Mouse (Mus musculus): ENCODE results near the gene Cacna1d.

The Cacna1d gene

DNA sequence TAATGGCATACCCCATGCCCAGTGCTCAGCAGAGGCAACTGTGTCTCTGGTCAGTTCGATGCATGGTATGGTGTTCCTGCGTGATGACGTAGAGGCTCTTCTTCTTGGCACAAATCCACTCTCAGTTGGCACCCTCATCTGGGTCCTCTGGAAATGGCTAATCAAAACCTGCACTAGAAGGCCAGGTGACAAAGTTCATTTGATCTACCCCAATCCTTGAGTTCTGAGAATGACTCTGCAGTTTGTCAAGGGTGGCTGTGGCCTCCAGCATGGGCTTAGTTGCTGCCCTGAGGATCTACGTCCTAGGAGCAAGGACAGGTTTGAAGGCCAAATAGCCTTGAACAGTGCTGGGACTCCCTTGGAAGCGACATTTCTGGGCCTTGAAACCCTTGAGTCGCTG lies 472.4 kb downstream of the Cacna1d start:
- no peak for DNase-seq (ENCODE audit: low read depth)

DNA sequence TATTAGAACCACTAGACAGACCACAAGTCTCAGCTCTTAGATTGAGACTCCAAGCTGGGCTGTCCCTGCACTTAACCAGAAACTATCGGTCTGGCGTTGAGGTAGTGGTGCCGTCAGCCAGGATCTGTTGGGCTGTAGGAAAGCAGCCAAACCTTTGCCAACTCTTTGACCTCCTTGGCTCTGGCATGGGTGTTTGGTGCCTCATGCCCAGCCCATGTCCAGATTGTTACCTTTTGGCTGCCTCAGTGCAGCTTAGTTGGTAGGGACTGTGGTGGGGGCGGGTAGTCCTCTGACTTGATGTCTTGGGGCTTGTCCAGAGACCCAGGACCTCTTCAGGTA lies 472.8 kb downstream of the Cacna1d start:
- DNase-seq (ENCODE audit: low read depth): no peak

DNA sequence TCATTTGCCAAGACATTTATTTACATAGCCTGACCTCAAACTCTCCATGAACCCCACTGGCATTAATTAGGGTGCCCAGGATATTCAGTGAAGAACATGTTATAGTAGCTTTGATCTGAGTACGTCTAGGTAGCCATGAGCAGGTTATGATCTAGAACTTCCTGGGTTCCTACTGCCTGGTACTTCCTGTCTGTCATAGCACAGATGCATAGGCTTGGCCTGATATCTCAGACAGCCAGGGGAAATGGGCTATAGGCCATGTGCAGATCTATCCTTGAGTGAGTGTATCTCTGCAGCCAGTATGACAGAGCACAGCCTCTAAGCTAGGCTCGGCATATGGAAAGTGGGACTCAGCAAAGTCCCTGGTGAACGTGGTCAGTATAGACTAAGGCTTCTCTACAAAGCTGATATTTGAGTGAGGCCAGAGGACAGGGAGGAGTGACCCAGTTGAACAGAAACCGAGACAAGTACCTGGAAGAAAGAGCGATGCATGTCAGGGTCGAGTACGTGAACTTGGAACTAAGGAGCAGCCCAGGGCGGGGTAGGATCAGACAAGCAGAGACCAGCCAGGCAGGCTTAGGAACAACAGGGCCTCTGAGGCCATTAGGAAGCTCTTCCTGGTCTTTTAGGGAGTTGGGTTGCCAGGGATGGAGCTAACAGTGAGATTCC lies 473.3 kb downstream of the Cacna1d start:
- DNase-seq (ENCODE audit: low read depth): peak; percentile 51

DNA sequence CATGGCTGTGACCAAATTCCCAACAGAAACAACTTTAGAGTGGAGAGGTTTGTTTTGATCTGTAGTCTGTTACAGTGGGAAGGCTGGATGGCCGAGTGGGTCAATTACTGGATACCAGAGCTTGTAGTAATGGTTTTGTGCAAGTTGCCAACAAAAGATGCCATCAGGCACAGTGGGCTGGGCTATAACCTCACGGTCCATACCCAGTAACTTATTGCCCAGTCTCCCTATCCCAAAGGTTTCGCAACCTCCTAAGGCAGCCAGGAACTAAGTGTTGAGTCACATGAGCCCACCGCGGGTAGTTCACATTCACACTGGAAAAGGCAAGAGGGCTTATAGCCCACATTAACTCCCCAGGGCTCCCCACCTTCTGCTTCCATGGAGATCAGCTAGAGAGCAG lies 474.6 kb downstream of the Cacna1d start:
- no peak for DNase-seq (ENCODE audit: low read depth)

DNA sequence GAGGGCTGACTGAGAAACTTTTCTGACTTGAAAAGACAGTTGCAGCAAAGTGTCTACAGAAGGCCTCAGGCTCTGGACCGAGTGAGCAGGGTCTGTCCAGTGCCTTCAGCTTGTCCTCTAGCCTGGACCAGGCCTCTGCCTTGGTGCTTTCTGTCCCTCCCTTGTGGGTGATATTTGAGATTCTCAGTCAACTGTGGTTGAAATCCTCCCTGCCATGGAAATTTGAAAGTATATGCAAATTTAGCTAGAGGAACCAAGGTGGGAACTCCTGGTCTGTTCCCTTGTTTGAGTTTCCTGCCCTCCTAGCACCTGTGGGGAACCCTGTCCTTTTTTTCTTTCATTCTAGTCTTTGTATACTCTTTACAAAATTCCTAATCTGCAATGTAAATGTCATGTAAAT lies 476.2 kb downstream of the Cacna1d start:
- no peak for DNase-seq (ENCODE audit: low read depth)

DNA sequence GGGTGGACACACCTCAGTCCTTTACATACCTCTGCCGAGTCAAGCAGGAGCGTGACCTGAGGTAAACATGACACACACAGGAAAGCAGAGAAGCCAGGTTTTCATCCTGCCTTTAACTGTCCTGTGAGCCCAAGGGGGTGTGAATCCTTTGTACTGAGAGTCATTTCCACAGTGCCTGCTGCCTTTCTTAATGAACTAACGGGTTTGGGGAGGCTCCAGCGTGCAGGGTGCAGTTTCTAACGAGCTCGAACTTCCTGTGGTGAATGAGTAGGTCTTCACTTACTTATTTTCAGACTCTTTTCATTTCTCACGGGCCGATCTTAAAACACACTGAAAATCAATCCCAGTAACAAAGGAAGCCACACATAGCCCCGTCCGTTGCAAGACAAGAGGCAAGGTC lies 476.8 kb downstream of the Cacna1d start:
- peak; percentile 72 for DNase-seq (ENCODE audit: low read depth)

DNA sequence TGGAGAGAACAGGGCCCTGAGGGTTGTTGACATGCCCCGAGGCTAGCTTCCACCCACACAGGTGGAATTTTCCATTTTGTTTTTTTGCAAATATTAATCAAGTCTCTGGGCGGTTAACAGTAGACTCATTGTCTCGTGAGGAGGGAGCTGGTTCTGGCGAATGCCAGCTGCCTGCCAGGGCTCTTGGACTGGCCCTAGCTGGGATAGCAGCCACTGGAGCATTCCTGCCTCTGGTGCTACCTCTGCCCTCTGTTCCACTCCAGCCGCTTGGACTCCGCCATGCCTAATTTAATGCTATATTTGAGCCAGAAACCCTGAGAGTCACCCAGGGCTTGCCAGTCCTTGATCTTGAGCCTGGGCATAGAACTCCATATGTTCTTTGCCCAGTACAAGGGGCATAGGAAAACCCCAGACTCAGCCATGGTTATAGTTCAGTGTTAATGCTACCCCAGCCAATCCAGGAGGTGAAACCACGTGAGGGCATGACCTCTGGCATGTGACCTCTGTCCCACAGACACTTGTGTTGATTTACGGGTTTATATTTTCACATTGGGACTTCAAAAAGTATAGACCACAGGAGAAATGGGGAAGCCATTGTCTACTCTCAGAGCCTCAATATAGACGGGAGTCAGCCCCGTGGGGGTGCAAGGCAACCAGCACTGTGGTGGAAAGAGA lies 479.2 kb downstream of the Cacna1d start:
- no peak for DNase-seq (ENCODE audit: low read depth)

DNA sequence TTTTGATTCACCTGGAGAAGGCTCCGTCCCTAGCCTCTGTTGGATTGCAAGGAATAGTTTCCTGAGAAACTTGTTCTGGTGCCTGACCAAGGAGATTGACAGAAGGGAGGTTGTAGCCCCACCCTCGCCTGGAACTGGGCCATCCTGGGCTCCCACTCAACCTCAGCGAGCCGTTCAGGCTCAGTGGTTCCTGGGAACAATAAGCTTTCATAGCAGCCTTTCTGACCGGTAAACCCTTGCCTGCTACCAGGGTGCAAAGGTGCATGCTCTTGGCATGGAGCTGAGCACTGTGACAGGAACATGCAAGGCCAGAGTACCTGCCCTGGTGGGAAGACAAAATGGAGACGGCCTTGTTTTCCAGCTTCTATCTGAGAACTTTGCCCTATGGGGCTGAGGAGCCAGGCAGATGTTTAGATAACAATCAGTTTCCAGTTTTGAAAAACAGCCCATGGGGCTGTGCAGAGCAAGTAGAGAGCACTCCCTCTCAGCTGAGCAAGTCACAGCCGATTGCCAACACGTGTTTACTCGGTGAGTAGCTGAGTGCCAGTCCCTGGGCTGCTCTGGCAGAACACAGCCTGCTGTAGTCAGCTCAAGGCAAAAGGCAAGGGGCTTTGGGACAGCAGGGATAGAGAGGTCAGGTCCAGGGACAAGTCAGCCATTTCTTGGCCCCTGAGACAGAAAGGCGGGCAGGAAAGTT lies 481.2 kb downstream of the Cacna1d start:
- peak; percentile 43 for DNase-seq (ENCODE audit: low read depth)

DNA sequence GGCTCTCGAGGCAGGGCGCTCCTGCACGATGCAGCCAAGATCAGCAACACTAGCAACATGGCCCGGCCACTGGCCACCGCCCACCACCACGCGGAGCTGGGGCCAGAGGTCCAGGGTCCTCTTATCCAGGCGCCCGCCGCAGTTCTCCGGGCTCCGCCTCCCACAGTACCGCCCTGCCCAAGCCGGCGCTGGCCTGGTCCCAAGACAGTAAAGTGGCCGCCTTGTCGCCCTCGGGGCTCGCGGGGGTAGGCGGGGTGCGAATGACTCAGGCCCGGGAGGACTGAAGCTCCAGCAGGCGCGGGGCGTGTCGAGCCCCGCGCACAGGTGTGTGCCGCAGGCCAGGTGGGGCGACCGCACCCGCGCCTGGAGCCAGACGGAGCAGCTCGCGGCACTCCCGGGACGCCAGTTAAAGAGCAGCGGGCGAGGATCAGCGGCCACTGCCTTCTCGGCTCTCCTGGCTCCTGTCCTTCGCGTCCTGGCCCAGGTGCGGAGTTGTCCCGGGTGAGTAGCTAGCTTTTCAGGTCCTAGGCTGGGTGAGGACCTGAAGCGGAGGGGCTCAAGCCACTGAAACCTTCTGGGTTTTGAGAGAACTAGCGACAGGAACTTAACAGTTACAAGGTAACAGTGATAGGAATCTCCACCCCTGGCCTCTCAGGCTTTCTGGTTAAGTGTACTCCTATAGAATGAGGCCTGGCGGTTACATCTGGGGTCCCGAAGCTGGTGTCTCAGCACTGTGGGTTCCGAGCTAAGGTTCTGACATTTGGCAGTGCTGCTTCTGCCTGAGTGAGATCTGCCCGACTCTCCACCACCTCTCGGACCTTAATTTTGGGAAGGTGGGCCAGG lies 482.3 kb downstream of the Cacna1d start, which contains the start of the genes Il17rb and Chdh:
TSS of gene Il17rb (minus strand) at position 164 of the 843 bp plus-strand sequence.
TSS of gene Chdh (plus strand) at position 291 of the 843 bp plus-strand sequence.
- peak; percentile 52 for DNase-seq (ENCODE audit: low read depth)

DNA sequence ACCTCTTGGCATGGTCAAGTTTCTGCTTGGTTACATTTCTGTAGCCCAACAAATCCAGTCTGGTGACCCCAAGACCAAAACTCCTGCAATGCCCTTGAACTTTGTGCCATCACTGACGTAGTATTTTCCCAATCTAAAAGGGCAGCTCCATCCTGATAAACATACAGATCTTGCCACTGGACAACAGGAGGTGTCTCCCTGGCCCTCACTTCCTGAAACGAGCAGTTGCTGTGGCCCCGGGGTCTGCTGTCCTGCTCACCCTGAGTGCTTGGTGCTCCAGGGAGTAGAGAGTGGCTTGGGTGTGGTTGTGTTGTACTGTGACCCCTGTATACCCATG lies 491.8 kb downstream of the Cacna1d start:
- DNase-seq (ENCODE audit: low read depth): no peak

DNA sequence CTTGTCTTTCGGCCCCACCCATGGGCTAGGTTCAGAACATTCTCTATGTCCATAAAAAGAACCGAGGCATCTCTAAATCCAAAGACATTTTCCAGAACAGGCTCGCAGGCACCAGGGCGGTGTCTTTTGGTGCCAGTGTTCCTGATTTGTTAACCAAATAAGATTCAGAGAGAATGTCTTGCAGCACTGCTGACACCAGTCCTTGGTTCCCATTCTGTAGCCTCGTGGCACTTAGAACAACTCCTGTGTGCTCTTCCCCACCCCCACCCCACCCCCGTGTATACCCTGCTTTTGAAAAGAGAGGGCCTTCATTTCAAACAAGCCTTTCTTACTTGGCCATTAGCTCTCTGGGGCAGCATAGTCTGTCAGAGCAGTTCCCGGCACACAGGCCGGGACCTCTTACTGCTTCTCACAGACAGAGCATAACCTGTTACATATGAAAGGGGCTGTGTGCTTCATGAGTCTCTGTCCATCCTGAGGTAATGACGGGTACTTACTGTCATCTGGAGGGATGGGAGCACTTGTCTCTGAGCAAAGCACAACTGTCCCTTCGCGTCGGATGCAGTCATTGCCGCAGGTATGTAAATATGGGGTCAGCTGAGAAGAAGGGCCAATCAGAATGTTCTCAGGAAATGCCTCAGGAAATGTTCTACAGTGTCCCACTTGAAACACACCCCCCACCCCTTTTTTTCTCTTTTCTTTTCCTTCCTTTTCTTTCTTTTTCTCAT lies 492.3 kb downstream of the Cacna1d start:
- DNase-seq (ENCODE audit: low read depth): no peak

DNA sequence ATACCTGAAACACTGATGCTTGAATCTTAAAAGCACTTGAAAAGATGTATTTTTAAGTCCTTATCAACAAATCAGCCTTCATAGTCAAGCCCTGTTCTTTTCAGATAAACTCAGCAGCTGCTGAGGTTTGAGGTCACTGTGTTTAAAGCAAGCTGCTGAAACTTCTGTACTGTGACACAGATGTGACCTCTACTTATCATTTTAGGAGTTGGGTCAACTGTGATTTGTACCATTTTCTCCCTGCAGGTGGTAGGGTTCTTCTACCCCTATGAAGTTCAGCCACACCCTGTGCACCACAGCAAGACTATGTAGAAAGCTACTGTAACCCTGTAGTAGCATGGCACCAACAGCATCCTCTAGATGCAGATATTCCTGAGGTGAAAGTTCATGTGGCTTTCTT lies 493.9 kb downstream of the Cacna1d start:
- no peak for DNase-seq (ENCODE audit: low read depth)

DNA sequence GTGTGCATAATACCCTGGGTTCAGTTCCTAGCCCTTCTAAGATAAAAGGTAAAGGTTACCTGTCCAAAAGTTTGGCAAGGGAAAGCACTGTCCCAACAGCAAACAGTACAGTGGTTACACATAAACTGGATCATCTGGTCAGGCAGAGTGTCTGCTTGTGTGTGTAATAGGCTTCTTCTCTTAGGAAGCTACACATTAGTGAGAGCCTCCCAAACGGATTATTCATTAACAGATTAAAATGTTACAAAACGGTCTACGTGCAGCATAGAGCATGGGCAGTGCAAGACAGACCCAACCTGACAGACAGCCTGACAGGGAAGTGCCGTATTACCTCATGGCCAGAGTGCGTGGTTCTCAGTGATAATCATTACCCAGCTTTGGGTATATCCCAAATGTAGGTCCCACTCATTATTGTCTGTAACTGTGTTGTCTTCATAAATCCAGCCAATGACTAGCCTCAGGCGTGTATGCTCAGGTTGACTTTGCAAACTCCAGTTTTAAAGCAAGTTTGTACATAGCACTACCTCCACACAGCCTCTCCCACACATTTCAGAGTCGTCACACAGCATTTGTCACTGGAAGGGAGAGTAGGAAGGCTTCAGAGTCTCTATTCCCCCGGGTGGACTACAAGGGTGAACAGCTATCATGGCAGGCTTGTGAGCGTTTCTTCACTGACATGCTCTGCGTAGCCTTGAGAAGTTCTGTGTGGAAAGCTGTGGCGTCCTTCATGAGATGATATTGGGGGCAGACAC lies 495.1 kb downstream of the Cacna1d start:
- no peak for DNase-seq (ENCODE audit: low read depth)

DNA sequence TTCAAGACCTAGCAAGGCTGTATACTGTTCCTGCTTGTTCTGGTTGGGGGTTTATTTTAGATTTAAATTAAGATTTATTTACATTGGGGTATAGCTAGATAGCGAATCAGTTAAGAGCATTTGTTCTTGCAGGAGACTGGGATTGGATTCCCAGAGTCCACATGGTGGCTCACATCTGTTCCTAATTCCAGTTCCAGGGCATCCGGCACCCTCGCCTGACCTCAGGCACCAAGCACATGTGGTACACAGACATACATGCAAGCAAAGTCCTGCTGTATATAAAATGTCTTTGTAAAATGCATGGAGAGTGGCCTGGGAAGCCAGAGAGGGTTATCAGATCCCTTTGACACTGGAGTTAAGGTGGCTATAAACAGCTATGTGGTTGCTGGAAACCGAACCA lies 496.3 kb downstream of the Cacna1d start:
- DNase-seq (ENCODE audit: low read depth): no peak
